Mouse (Mus musculus) forebrain, embryonic 16.5 days (tissue): Measurements from ENCODE around the gene Suds3. TPM values are rescaled to one million over a fixed set of nuclear protein-coding genes. Genes with fewer than 3 reads are reported as not detected.

Source experiments
- ATAC-seq: fragments of 200-750 bp; cut with Nextera tagmentation; 2 replicates; pipeline ENCODE4 v1.8.0; 2017; ENCODE audit warnings: mild to moderate bottlenecking, moderate library complexity
- H3K27ac ChIP-seq: fragments of 300-500 bp; sonication (generic); 2 replicates; pipeline ENCODE4 v1.5.1; 2014; ENCODE audit warnings: low read length, control low read depth
- H3K27me3 ChIP-seq: fragments of 300-500 bp; sonication (generic); replicated peaks from 2 replicates; pipeline ENCODE4 v1.6.1; 2014; ENCODE audit warnings: low read length; ENCODE audit not compliant: control insufficient read depth, insufficient read depth
- H3K36me3 ChIP-seq: fragments of 300-500 bp; sonication (generic); 2 replicates; pipeline ENCODE4 v1.6.1; 2014; ENCODE audit not compliant: control insufficient read depth, insufficient read depth
- H3K4me1 ChIP-seq: fragments of 300-500 bp; sonication (generic); replicated peaks from 2 replicates; pipeline ENCODE4 v1.6.1; 2014; ENCODE audit warnings: low read length; ENCODE audit not compliant: control insufficient read depth, insufficient read depth
- H3K4me2 ChIP-seq: fragments of 300-500 bp; sonication (generic); 2 replicates; pipeline ENCODE4 v1.6.1; 2014; ENCODE audit warnings: mild to moderate bottlenecking, low read length, control low read depth
- H3K4me3 ChIP-seq: fragments of 300-500 bp; sonication (generic); replicated peaks from 2 replicates; pipeline ENCODE4 v1.5.1; 2014; ENCODE audit warnings: mild to moderate bottlenecking, low read length, control low read depth
- H3K9ac ChIP-seq: fragments of 300-500 bp; sonication (generic); replicated peaks from 2 replicates; pipeline ENCODE4 v1.6.1; 2014; ENCODE audit warnings: low read depth, low read length, control low read depth
- H3K9me3 ChIP-seq: fragments of 300-500 bp; sonication (generic); 2 replicates; pipeline ENCODE4 v1.6.1; 2016; ENCODE audit warnings: low read length; ENCODE audit not compliant: control insufficient read depth
- WGBS: fragments of 180-500 bp; shearing (Covaris S2); extraction: QIAGEN DNeasy Blood & Tissue Kit; methylation state at CpG from one replicate; pipeline ENCODE4 v1.1.7; 2014; 5-methylcytosine and 5-hydroxymethylcytosine counted together
- polyA plus RNA-seq: library from polyadenylated mRNA; unstranded; fragments of >200 nt; fragmentation: Nextera tagmentation; extraction: Ambion mirVana; gene quantifications from 2 replicates; pipeline ENCODE4 v1.2.1, GENCODE M21; 2015

Gene Suds3
- polyA plus RNA-seq, 1 experiment from 2014 or later, result 83.0 TPM

DNA sequence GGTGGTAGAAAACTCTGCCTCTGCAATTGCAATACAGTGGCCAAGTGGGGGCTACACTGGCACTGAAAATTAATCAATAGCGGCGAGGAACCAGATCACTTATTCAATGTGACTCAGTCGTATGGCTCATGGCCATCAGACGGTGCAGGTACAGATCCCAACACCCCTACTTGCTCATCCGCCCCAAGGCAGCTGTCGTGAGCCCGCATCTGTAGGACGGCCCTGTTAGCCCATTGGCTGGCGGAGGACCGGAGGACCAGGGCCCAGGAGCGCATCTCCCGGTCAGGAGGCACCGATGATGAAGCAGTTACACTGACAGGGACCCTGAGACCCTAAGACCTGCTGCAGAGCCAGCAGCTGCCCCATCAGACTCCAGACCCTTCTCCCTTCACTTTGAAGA is 7.2 kb downstream of the Suds3 start:
- Histone ChIP-seq H3K27me3 (no peaks in the 10 kb centered on the region), H3K4me3 (no peak overlapping the region), H3K27ac (no peak overlapping the region), H3K9me3 (no peaks in the 10 kb centered on the region), H3K36me3 (peaks cover 35% of the 10 kb centered on the region), H3K4me2 (no peak overlapping the region), H3K9ac (no peak overlapping the region), H3K4me1 (peaks cover 12% of the 10 kb centered on the region)
- no peak for ATAC-seq
- WGBS, result 96% methylated on average over 13 of the region's 13 CpGs

DNA sequence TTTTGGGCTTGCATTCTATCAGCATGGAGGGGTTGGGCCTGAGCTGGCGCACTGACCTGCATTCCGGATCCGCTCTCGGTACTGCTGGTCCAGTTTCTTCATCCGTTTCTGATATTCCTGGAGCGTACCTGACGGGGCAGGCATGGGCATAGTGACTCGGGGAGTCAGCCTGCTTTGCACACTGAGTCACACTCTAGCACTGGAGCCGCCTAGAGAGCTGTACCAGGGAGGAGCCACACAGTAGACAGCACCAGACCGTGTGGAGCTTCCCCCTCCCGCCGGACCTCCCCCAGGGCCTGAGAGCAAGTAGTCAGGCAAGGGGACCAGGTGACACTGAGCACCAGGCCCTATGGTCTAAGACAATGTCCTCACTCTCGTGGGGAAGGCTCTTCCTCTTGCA is 7.6 kb downstream of the Suds3 start:
- Histone ChIP-seq H3K9me3 (no peaks in the 10 kb centered on the region), H3K27me3 (no peaks in the 10 kb centered on the region), H3K4me3 (no peak overlapping the region), H3K36me3 (peaks cover 35% of the 10 kb centered on the region), H3K27ac (no peak overlapping the region), H3K4me2 (no peak overlapping the region), H3K4me1 (peaks cover 12% of the 10 kb centered on the region), H3K9ac (no peak overlapping the region)
- ATAC-seq, result no peak
- 91% methylated on average over 13 of the region's 13 CpGs for WGBS

- Histone ChIP-seq H3K9ac (no peak overlapping the region), H3K27ac (no peak overlapping the region)
Measured at GRCm38 (mm10) chr5:117105761-117106160, 10.2 kb downstream of the Suds3 start.

GRCm38 (mm10) chr5:117104329-117104728 is 11.6 kb downstream of the Suds3 start:
- Histone ChIP-seq H3K4me1 (peaks cover 12% of the 10 kb centered on the region), H3K9ac (no peak overlapping the region), H3K4me3 (no peak overlapping the region), H3K9me3 (no peaks in the 10 kb centered on the region), H3K36me3 (peaks cover 38% of the 10 kb centered on the region), H3K27me3 (no peaks in the 10 kb centered on the region), H3K4me2 (no peak overlapping the region), H3K27ac (no peak overlapping the region)
- WGBS, result 95% methylated on average over 12 of the region's 12 CpGs
- ATAC-seq, result no peak

More at GRCm38 (mm10) chr5:117105761-117106160, 10.2 kb downstream of the Suds3 start:
- H3K27me3 ChIP-seq, result no peaks in the 10 kb centered on the region
- no peak for ATAC-seq
- H3K9me3 ChIP-seq, result no peaks in the 10 kb centered on the region
- WGBS, result 33% methylated on average over 9 of the region's 9 CpGs
- H3K4me3 ChIP-seq, result no peak overlapping the region
- H3K4me1 ChIP-seq, result peaks cover 12% of the 10 kb centered on the region
- peaks cover 32% of the 10 kb centered on the region for H3K36me3 ChIP-seq
- H3K4me2 ChIP-seq, result no peak overlapping the region

DNA sequence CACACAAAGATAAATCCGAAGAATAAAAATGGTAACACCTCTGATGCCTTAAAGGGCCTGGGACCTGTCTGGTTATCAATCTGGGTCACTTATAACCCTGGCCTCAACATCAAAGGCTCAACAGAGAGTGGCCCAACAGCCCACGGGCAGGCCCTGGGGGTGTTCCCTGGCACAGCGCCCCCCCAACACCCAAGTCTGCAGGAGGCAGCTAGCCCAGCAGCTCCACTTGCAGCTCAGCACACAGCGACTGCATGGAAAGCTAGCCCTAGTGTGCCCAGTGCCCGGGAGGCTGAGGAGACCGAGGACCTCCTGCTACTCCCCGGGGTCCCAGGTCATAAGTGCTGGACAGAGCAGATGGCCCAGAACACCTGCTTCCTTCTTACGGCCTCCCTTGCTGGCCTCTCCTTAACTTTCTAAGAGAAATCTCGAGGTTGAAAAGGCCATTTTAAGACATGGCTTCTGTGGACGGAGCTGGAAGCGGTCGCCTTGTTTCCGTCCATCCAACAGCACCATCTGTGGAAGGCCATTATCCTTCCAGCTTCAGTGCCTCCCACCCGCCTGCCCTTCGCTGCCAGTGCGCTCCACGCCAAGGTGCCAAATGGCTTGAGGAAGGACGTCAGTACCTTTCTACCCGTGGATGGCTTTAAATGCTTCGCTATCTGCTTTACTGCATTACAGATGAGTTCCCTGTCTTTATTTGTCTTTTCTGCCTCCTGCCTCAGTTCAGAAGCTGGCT is 12.6 kb downstream of the Suds3 start:
- ATAC-seq, result no peak
- 94% methylated on average over 20 of the region's 20 CpGs for WGBS

GRCm38 (mm10) chr5:117099742-117100141 is 16.2 kb downstream of the Suds3 start:
- Histone ChIP-seq H3K36me3 (peaks cover 19% of the 10 kb centered on the region), H3K27ac (no peak overlapping the region)
- WGBS, result 91% methylated on average over 11 of the region's 11 CpGs

More for the DNA sequence above, 12.6 kb downstream of the Suds3 start:
- Histone ChIP-seq H3K27me3 (no peaks in the 10 kb centered on the region), H3K4me2 (no peak overlapping the region), H3K27ac (no peak overlapping the region), H3K4me1 (peaks cover 12% of the 10 kb centered on the region), H3K36me3 (peaks cover 29% of the 10 kb centered on the region), H3K9ac (no peak overlapping the region), H3K4me3 (no peak overlapping the region), H3K9me3 (no peaks in the 10 kb centered on the region)

DNA sequence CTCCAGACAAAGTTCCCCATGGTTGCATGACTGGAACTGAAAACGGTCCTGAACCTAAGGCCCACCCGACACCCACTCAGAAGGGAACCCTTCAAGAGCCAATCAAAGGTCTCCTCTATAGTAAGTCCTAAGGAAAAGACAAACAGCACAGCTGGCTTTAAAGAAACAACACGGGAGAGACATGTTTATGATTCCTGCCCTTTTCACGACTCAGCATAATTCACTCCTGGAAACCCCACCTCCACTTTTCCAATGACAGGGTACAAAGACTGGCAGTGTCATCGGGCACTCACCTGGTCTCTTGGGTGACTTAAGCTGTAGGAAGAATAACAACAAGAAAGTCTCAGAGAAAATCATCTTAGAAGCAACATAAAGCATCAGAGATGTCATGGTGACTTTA is 16.9 kb downstream of the Suds3 start:
- no peaks in the 10 kb centered on the region for H3K4me1 ChIP-seq
- no peak for ATAC-seq
- H3K4me2 ChIP-seq, result no peak overlapping the region
- no peak overlapping the region for H3K9ac ChIP-seq
- no peaks in the 10 kb centered on the region for H3K9me3 ChIP-seq
- H3K27ac ChIP-seq, result no peak overlapping the region
- WGBS, result 76% methylated on average over 5 of the region's 5 CpGs
- H3K4me3 ChIP-seq, result no peak overlapping the region
- no peaks in the 10 kb centered on the region for H3K27me3 ChIP-seq
- peaks cover 16% of the 10 kb centered on the region for H3K36me3 ChIP-seq

More at GRCm38 (mm10) chr5:117099742-117100141, 16.2 kb downstream of the Suds3 start:
- Histone ChIP-seq H3K4me1 (no peaks in the 10 kb centered on the region), H3K4me3 (no peak overlapping the region), H3K27me3 (no peaks in the 10 kb centered on the region), H3K4me2 (no peak overlapping the region), H3K9ac (no peak overlapping the region), H3K9me3 (no peaks in the 10 kb centered on the region)
- no peak for ATAC-seq

GRCm38 (mm10) chr5:117096716-117097115 is 19.2 kb downstream of the Suds3 start:
- no peak for ATAC-seq
- Histone ChIP-seq H3K4me3 (no peak overlapping the region), H3K27me3 (no peaks in the 10 kb centered on the region), H3K27ac (no peak overlapping the region), H3K4me2 (no peak overlapping the region), H3K36me3 (peaks cover 27% of the 10 kb centered on the region), H3K9ac (no peak overlapping the region), H3K9me3 (no peaks in the 10 kb centered on the region), H3K4me1 (no peaks in the 10 kb centered on the region)
- 57% methylated on average over 3 of the region's 3 CpGs for WGBS

GRCm38 (mm10) chr5:117094431-117094830 is 21.5 kb downstream of the Suds3 start:
- H3K9ac ChIP-seq, result no peak overlapping the region
- peaks cover 24% of the 10 kb centered on the region for H3K36me3 ChIP-seq
- no peaks in the 10 kb centered on the region for H3K9me3 ChIP-seq
- H3K27me3 ChIP-seq, result no peaks in the 10 kb centered on the region
- no peak overlapping the region for H3K4me3 ChIP-seq
- ATAC-seq, result no peak
- H3K27ac ChIP-seq, result no peak overlapping the region
- WGBS, result 50% methylated on average over 7 of the region's 7 CpGs
- no peaks in the 10 kb centered on the region for H3K4me1 ChIP-seq
- H3K4me2 ChIP-seq, result no peak overlapping the region
